Mouse (Mus musculus) cerebellum, postnatal 10 days (tissue): ENCODE measurements around the gene Rangap1.

Experiments used
- DNase-seq, 2 experiments: peaks; one replicate each; pipeline ENCODE4 v3.0.0; 2021; ENCODE audit warnings: mixed read lengths in 2 of 2

The Rangap1 gene

DNA sequence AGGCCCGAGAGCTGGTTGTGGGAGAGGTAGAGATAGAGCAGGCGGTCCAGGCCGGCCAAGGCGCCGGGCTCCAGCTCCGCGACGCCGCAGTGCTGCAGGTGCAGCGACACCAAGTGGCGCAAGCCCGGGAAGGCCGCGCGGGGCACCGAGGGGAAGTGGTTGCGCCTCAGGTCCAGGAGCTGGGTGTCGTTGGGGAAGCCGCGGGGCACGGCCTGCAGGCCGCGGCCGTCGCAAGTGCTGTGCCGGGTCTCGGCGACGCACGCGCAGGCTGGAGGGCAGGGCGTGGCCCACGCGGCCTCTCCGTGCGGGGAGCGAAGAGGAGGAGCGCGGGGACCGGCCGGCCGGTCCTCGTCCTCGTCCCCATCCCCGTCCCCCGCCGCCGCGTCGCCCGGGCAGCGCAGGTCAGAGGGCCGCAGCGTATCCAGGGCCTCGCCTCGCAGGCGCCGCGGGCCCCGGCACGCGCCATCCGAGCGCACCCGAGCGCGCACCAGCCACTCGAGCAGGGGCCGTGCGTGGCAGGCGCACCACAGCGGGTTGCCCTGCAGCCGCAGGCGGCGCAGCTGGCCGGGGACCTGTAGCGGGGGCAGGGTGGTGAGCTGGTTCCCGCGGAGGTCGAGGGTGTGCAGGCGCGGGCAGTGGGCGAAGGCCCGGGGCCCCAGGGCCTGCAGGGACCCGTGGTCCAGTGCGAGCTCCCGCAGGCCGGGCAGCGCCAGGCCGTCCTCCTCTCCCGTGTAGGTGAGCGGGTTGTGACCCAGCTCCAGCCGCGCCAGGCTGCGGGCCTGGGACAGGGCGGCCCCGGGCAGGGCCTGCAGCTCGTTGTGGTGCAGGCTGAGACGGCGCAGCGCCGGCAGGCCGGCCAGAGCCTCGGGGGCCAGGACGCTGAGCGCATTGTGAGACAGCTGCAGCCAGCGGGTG, 51.1 kb downstream of the Rangap1 start:
- peak; percentile 90 to 92 for DNase-seq

GRCm38 (mm10) chr15:81693366-81693966, 51.9 kb downstream of the Rangap1 start:
- no peak for DNase-seq

DNA sequence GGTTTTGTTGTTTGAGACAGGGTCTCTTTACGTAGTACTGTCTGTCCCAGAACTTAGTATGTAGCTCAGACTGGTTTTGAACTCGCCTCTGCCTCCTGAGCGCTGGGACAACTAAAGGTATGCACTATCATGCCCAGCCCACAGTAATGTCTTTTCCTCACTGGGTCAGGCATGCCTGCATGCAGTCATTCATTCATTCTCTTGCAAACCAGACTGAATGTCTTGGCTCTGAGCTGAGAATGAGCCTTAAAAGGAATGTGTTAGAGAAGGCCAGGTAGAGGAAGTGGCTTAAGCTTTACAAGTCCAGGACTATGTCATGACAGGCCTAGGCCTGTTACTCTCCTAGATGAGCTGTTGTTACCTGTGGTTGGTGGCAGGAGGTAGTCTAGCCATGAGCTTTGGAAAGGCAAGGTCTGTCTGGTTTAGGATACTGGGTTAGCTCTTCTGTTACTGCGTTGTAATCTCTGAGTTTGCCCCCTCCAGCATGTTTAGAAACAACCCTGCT, 65.0 kb downstream of the Rangap1 start:
- no peak for DNase-seq

DNA sequence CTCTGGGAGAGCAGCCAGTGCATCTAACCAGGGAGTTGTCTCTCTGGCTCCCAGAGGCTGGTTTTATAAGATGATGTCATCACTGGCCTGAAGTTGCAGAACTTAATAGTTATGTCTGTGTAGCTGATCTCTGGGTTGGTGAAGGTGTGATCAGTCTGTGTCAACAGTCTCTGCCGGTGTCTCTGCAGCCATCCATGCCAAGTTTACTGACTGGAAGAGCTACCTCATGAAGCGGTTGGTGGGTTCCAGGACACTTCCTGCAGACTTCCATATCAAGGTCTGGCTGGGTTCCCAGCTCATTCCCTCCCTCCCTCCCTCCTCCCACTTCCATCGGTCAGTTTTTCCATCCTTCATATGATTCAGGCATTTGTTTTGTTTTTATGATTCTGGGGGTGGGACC, 68.7 kb downstream of the Rangap1 start:
- DNase-seq = no peak

DNA sequence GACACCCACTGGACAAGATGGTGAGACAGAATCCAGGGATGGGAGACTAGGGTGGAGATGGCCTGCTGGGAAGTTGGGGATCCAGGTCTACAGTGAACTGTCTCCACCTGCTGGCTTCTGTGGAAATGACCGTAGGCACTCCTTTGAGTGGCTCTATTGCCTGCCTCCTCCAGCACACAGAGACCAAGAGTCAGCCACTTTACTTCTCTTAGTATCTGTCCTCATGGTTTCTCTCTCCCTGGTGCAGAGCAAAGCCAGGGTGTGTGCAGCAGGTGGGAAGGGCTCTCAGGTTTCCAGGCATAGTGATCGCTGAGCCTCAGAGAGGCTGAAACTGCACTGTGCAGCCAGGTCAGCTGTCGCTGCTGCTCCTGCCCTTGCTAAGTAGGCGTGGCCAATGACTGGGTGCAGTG, 75.1 kb downstream of the Rangap1 start:
- peak; percentile 69 to 74 for DNase-seq

DNA sequence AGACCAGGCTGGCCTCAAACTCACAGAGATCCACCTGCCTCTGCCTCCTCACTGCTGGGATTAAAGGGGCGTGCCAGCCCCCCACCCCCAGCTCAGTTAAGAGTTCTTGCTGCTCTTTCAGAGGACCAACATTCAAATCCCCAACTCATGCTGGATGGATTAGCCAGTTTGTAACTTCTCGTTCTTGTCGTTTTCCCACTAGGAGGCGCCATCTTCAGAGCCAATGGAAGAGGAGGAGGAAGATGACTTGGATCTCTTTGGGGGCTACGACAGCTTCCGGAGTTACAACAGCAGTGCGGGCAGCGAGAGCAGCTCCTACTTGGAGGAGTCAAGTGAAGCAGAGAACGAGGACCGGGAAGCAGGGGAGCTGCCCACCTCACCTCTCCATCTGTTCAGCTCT, 78.4 kb downstream of the Rangap1 start:
- no peak for DNase-seq

- DNase-seq = peak; percentile 94 to 96
These were observed 81.4 kb downstream of the Rangap1 start, which contains the start of gene L3mbtl2 for GRCm38 (mm10) chr15:81663697-81664561. Gene L3mbtl2 (plus strand): TSS chr15:81663889.

DNA sequence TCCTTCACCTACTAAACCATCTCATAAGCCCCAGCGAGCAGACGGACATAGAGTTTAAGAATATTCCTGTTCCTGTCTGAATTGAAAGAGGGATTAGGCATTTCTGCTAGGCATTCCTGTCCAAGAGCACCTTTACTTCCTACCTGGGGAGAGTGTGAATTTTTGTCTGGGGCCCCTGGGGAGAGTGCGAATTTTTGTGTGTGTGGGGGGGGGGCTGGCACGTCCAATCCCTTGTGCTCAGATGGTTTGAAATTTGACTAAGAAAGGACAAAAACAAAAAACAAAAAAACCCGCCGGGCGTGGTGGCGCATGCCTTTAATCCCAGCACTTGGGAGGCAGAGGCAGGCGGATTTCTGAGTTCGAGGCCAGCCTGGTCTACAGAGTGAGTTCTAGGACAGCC, 82.0 kb downstream of the Rangap1 start:
- DNase-seq = no peak

GRCm38 (mm10) chr15:81661701-81662100, 83.6 kb downstream of the Rangap1 start:
- no peak for DNase-seq
